In the genomic region with DNA sequence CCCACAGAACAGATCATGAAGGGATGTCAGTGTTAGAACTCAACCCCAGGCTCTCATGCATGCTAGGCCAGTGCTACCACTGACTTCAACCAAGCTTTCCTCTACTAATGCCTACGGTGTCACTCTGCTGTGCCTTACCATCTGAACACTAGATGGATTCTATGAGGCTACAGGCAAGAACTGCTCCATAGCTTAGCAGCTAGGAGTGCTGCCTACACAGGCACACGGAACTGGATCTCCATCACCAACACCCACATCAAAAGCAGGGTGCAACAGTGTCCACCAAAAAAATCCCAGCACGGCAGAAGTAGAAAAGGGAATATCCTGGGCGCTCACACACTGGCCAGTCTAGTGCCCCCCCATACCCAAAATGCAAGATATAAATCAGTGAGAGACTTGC, we compare ENCODE assay signal across 30 mouse cellular contexts. TPM values are rescaled to one million over a fixed set of nuclear protein-coding genes. Genes with fewer than 3 reads are reported as not detected.
DNase-seq lines count a peak whose midpoint lies in the region; TF ChIP-seq lines count a peak whose summit lies in the region.
"Had no signal": no experiment of that assay in that cellular context is flagged by ENCODE, and none has a peak within 500 bp of the region (broad histone marks: within the 10 kb centered on the region; RNA-seq: fewer than 3 reads in every experiment).

No protein-coding gene starts in this region.

- H3K27me3 ChIP-seq in heart, adult 2 months (ENCODE audit: control insufficient read depth, insufficient read depth, low read length): no peaks in the 10 kb centered on the region
- H3K27me3 ChIP-seq: CH12.LX; embryonic facial prominence, embryonic 12.5 days; embryonic facial prominence, embryonic 15.5 days; heart, embryonic 13.5 days; Patski had no signal

- no peaks in the 10 kb centered on the region for H3K79me2 ChIP-seq in heart, adult 2 months (replicated peaks; ENCODE audit: control insufficient read depth, insufficient read depth, low read length)

- no peaks in the 10 kb centered on the region for H3K36me3 ChIP-seq in heart, adult 2 months (ENCODE audit: control insufficient read depth, insufficient read depth, low read length)
- H3K36me3 ChIP-seq: G1E had no signal

- no peak overlapping the region for H3K4me3 ChIP-seq in heart, adult 2 months
- H3K4me3 ChIP-seq: embryonic facial prominence, embryonic 12.5 days; embryonic facial prominence, embryonic 15.5 days; heart, embryonic 10.5 days; heart, embryonic 13.5 days had no signal

- no peak for TF ChIP-seq POLR2A in heart, adult 2 months (IDR thresholded peaks at IDR 0.05; ENCODE audit: insufficient read depth, low read depth, low read length)

- H3K9ac ChIP-seq in heart, adult 2 months (ENCODE audit: low read depth, low read length): no peak overlapping the region
- H3K9ac ChIP-seq: embryonic facial prominence, embryonic 12.5 days; embryonic facial prominence, embryonic 15.5 days; forebrain, postnatal 0 days; heart, embryonic 13.5 days; hindbrain, embryonic 14.5 days had no signal

- no peaks in the 10 kb centered on the region for H3K4me1 ChIP-seq in heart, adult 2 months (ENCODE audit: control insufficient read depth, insufficient read depth, low read length)
- H3K4me1 ChIP-seq: embryonic facial prominence, embryonic 12.5 days; embryonic facial prominence, embryonic 15.5 days; heart, embryonic 10.5 days; heart, embryonic 13.5 days had no signal

- no peak for TF ChIP-seq CTCF in heart, adult 2 months (IDR thresholded peaks at IDR 0.05)

- TF ChIP-seq EP300 in heart, adult 2 months (IDR thresholded peaks at IDR 0.05; ENCODE audit: insufficient read depth, low read depth, low read length): no peak

- 90% methylated on average over 4 of the region's 4 CpGs for WGBS in heart, adult 2 months

- no peak overlapping the region for H3K27ac ChIP-seq in heart, adult 2 months
- H3K27ac ChIP-seq: embryonic facial prominence, embryonic 12.5 days; embryonic facial prominence, embryonic 15.5 days; heart, embryonic 10.5 days; heart, embryonic 13.5 days; hindbrain, embryonic 14.5 days; hindbrain, postnatal 0 days had no signal

- intact Hi-C loops in heart, adult 2 months (cut with DNase I): loop anchor here (5.0 kb wide), 1 partner anchor 69 kb away; no protein-coding TSS in a partner anchor
- intact Hi-C loops in left cerebral cortex, postnatal 25 days (cut with DNase I): loop anchor here (5.0 kb wide), 2 partner anchors 64 to 429 kb away; no protein-coding TSS in a partner anchor

- DNase-seq in heart, adult 11 months: peak; percentile 78
- no peak for DNase-seq in heart, adult 2 months
- DNase-seq in left cerebral cortex, postnatal 25 days (ENCODE audit: low spot score in 2 of 2): peak; percentile 19 to 75
- no peak for DNase-seq in left cerebral cortex, adult 11 months (ENCODE audit: low spot score)
- peak; percentile 26 to 43 for DNase-seq in right cerebral cortex, adult 2 months (ENCODE audit: low spot score in 2 of 2)
- no peak for DNase-seq in right cerebral cortex, postnatal 14 days
- DNase-seq: adrenal gland, postnatal 10 days; adrenal gland, postnatal 36 days; B cell, adult 2 months; cerebellum, adult 11 months; cerebellum, adult 2 months; cerebellum, adult 9-11 months; cerebellum, postnatal 25 days; forebrain, postnatal 0 days; gastrocnemius, postnatal 10 days; gastrocnemius, postnatal 36 days; heart, adult 18-20 months; heart, postnatal 14 days; heart, postnatal 4 days had no signal

RNA-seq across cellular contexts. Expression of a gene that starts 11.5 kb away (rescaled TPM):
- total RNA-seq in heart, adult 2 months (2021): 1 to 10 TPM; 3.7 TPM
- polyA plus RNA-seq in heart, adult 2 months (2012; rRNA removed): 2.1 and 4.7 TPM in 2 replicates
- total RNA-seq in left cerebral cortex, postnatal 25 days (2021): 10 to 100 TPM; 82.9 to 88.3 TPM

RNA-seq across cellular contexts. Expression of a gene that starts 36.4 kb away (rescaled TPM):
- 1 to 10 TPM; 1.7 to 1.9 TPM for total RNA-seq in heart, adult 2 months (2021)
- 0.94 and 1.5 TPM in 2 replicates for polyA plus RNA-seq in heart, adult 2 months (2012; rRNA removed)
- total RNA-seq in left cerebral cortex, postnatal 25 days (2021): 10 to 100 TPM; 36.5 to 36.7 TPM
- total RNA-seq: CH12.LX; common myeloid progenitor, adult 5-6 weeks; G1E had no signal
- polyA plus RNA-seq: G1E; inflammation-experienced regulatory T-cells, adult 6 months; Patski had no signal

Comparison
In these comparisons a context has a peak if more than half of its experiments do, and no peak if none do; other contexts are left out.
1. DNase-seq: peak in heart, adult 11 months (single experiment), left cerebral cortex, postnatal 25 days (2 of 2) and right cerebral cortex, adult 2 months (2 of 2); none in heart, adult 2 months (0 of 2), left cerebral cortex, adult 11 months (single experiment) and right cerebral cortex, postnatal 14 days (single experiment).
2. RNA of a gene that starts 11.5 kb away (total RNA-seq): 82.9 to 88.3 TPM in left cerebral cortex, postnatal 25 days; 3.7 TPM in heart, adult 2 months; every median in the first group is over 10 times any median in the second.
3. RNA of a gene that starts 36.4 kb away (total RNA-seq): 36.5 to 36.7 TPM in left cerebral cortex, postnatal 25 days; 1.7 to 1.9 TPM in heart, adult 2 months; every median in the first group is over 10 times any median in the second.